In genomic region chr12:80365345-80365744, GRCm38 (mm10) we compare ENCODE assay signal across 10 mouse cellular contexts.
A peak's percentile ranks its signal among the peaks of the same experiment; 100 is the strongest.
DNase-seq lines count a peak whose midpoint lies in the region; ATAC-seq and TF ChIP-seq lines count a peak whose summit lies in the region.
"Had no signal": no experiment of that assay in that cellular context is flagged by ENCODE, and none has a peak within 500 bp of the region (broad histone marks: within the 10 kb centered on the region; RNA-seq: fewer than 3 reads in every experiment).

No protein-coding gene starts in this region.

- H3K79me2 ChIP-seq in myocyte (ENCODE audit: control insufficient read depth, insufficient read depth), result peaks cover 11% of the 10 kb centered on the region

- H3K9ac ChIP-seq in heart, embryonic 12.5 days, result peak overlapping the region; percentile 60; the same call in 1 of the 2 replicates
- H3K9ac ChIP-seq in midbrain, embryonic 13.5 days (replicated peaks), result no peak overlapping the region
- H3K9ac ChIP-seq in midbrain, embryonic 14.5 days (replicated peaks; ENCODE audit: low read length), result no peak overlapping the region
- H3K9ac ChIP-seq in heart, embryonic 15.5 days, result no peak overlapping the region

- peak overlapping the region; percentile 97 for H3K27ac ChIP-seq in heart, embryonic 12.5 days (ENCODE audit: poor library complexity, severe bottlenecking)
- H3K27ac ChIP-seq in midbrain, embryonic 13.5 days, result 0 out of 2 replicates have a peak overlapping the region, but pooled peaks have one; percentile 15
- no peak overlapping the region for H3K27ac ChIP-seq in midbrain, embryonic 14.5 days (replicated peaks; ENCODE audit: low read depth, low read length)
- H3K27ac ChIP-seq in heart, embryonic 15.5 days, result peak overlapping the region; percentile 93

- no peak for DNase-seq in heart, postnatal 36 days
- DNase-seq in midbrain, embryonic 14.5 days, result no peak
- no peak for DNase-seq in cerebellum, adult 9-10 months
- DNase-seq in urinary bladder, postnatal 25 days (ENCODE audit: low spot score), result no peak
- DNase-seq: adrenal gland, adult 8-10 months; left cerebral cortex, postnatal 4 days had no signal

- peaks cover 50% of the 10 kb centered on the region for H3K4me1 ChIP-seq in heart, embryonic 12.5 days (replicated peaks)
- peaks cover 11% of the 10 kb centered on the region; the same call in 1 of the 2 replicates for H3K4me1 ChIP-seq in midbrain, embryonic 13.5 days (replicated peaks)
- peaks cover 6% of the 10 kb centered on the region; the same call in 1 of the 2 replicates for H3K4me1 ChIP-seq in midbrain, embryonic 14.5 days (ENCODE audit: control insufficient read depth, insufficient read depth, low read length)
- H3K4me1 ChIP-seq in heart, embryonic 15.5 days (replicated peaks), result peaks cover 32% of the 10 kb centered on the region

- TF ChIP-seq POLR2A in myocyte (IDR thresholded peaks at IDR 0.05; ENCODE audit: insufficient read length, low read depth), result no peak

- H3K4me3 ChIP-seq in heart, embryonic 12.5 days, result no peak overlapping the region
- no peak overlapping the region for H3K4me3 ChIP-seq in midbrain, embryonic 13.5 days (replicated peaks)
- no peak overlapping the region for H3K4me3 ChIP-seq in midbrain, embryonic 14.5 days (replicated peaks; ENCODE audit: low read depth, low read length)
- H3K4me3 ChIP-seq in heart, embryonic 15.5 days, result no peak overlapping the region
- no peak overlapping the region for H3K4me3 ChIP-seq in myocyte

- WGBS in heart, embryonic 12.5 days, result 66% methylated on average over 3 of the region's 3 CpGs
- 94% methylated on average over 3 of the region's 3 CpGs for WGBS in midbrain, embryonic 13.5 days
- 95% methylated on average over 3 of the region's 3 CpGs for WGBS in midbrain, embryonic 14.5 days
- 73% methylated on average over 3 of the region's 3 CpGs for WGBS in heart, embryonic 15.5 days

- peaks cover 35% of the 10 kb centered on the region for H3K36me3 ChIP-seq in heart, embryonic 12.5 days
- peaks cover 22% of the 10 kb centered on the region for H3K36me3 ChIP-seq in midbrain, embryonic 13.5 days
- peaks cover 23% of the 10 kb centered on the region for H3K36me3 ChIP-seq in midbrain, embryonic 14.5 days (ENCODE audit: control insufficient read depth, insufficient read depth, low read length)
- peaks cover 6% of the 10 kb centered on the region; the same call in 1 of the 2 replicates for H3K36me3 ChIP-seq in heart, embryonic 15.5 days
- H3K36me3 ChIP-seq in myocyte (ENCODE audit: control insufficient read depth, insufficient read depth), result peaks cover 13% of the 10 kb centered on the region

- H3ac ChIP-seq in myocyte (ENCODE audit: control insufficient read depth, insufficient read length), result no peak overlapping the region

- no peaks in the 10 kb centered on the region for H3K27me3 ChIP-seq in heart, embryonic 12.5 days (replicated peaks)
- no peaks in the 10 kb centered on the region for H3K27me3 ChIP-seq in midbrain, embryonic 13.5 days
- H3K27me3 ChIP-seq in midbrain, embryonic 14.5 days (ENCODE audit: control insufficient read depth, insufficient read depth, low read length), result no peaks in the 10 kb centered on the region
- H3K27me3 ChIP-seq in heart, embryonic 15.5 days, result no peaks in the 10 kb centered on the region
- H3K27me3 ChIP-seq in myocyte (ENCODE audit: control insufficient read depth, insufficient read depth, insufficient read length), result no peaks in the 10 kb centered on the region

- 0 out of 2 replicates have a peak overlapping the region, but pooled peaks have one; percentile 7 for H3K4me2 ChIP-seq in heart, embryonic 12.5 days
- no peak overlapping the region for H3K4me2 ChIP-seq in midbrain, embryonic 13.5 days (replicated peaks)
- H3K4me2 ChIP-seq in midbrain, embryonic 14.5 days (ENCODE audit: low read length), result no peak overlapping the region
- H3K4me2 ChIP-seq in heart, embryonic 15.5 days, result peak overlapping the region; percentile 26; the same call in 1 of the 2 replicates
- H3K4me2 ChIP-seq in myocyte (ENCODE audit: low read depth), result peak overlapping the region; percentile 98

- intact Hi-C loops in heart, postnatal 36 days (cut with DNase I), result loop anchor here (5.0 kb wide), 1 partner anchor 103 kb away; the partner anchor contains the start of gene Actn1

- H3K9me3 ChIP-seq in heart, embryonic 12.5 days (replicated peaks), result 0 out of 2 replicates have a peak, but pooled peaks cover 3% of the 10 kb centered on the region
- H3K9me3 ChIP-seq in midbrain, embryonic 13.5 days, result no peaks in the 10 kb centered on the region
- no peaks in the 10 kb centered on the region for H3K9me3 ChIP-seq in midbrain, embryonic 14.5 days (ENCODE audit: control insufficient read depth, low read length)
- no peaks in the 10 kb centered on the region for H3K9me3 ChIP-seq in heart, embryonic 15.5 days (replicated peaks)

- ATAC-seq in heart, embryonic 12.5 days (ENCODE audit: insufficient number of reproducible peaks, low FRiP score), result no peak
- ATAC-seq in midbrain, embryonic 13.5 days, result no peak
- ATAC-seq in midbrain, embryonic 14.5 days (ENCODE audit: low FRiP score, low TSS enrichment), result no peak
- no peak for ATAC-seq in heart, embryonic 15.5 days (replicated peaks; ENCODE audit: insufficient number of reproducible peaks, insufficient read depth, low FRiP score, low read depth)

TF ChIP-seq in myocyte, 11 proteins besides CTCF, POLR2A, EP300 and RAD21:
- TF ChIP-seq SRF (IDR thresholded peaks at IDR 0.05; ENCODE audit: control insufficient read depth, insufficient read length, low read depth), result no peak
- no peak for TF ChIP-seq E2F4 (IDR thresholded peaks at IDR 0.05; ENCODE audit: insufficient read depth)
- no peak for TF ChIP-seq REST (IDR thresholded peaks at IDR 0.05; ENCODE audit: insufficient read depth, insufficient read length)
- TF ChIP-seq MYOD1 (IDR thresholded peaks at IDR 0.05; ENCODE audit: control insufficient read depth in 1 of 3, insufficient read length in 2 of 3, low read depth in 2 of 3), result no peak
- TF ChIP-seq TCF12 (IDR thresholded peaks at IDR 0.05; ENCODE audit: insufficient read depth, poor library complexity, severe bottlenecking), result no peak
- no peak for TF ChIP-seq POLR2AphosphoS2 (IDR thresholded peaks at IDR 0.05; ENCODE audit: insufficient read length, low read depth)
- TF ChIP-seq TCF3 (IDR thresholded peaks at IDR 0.05; ENCODE audit: insufficient read length, low read depth), result no peak
- TF ChIP-seq MYOG (IDR thresholded peaks at IDR 0.05; ENCODE audit: control insufficient read depth in 1 of 3, insufficient read depth in 1 of 3, insufficient read length in 2 of 3, low read depth in 2 of 3), result no peak

Comparison
In these comparisons a context has a peak if more than half of its experiments do, and no peak if none do; other contexts are left out.
1. H3K4me2 ChIP-seq: peak in heart, embryonic 12.5 days (single experiment), heart, embryonic 15.5 days (single experiment) and myocyte (single experiment); none in midbrain, embryonic 13.5 days (single experiment) and midbrain, embryonic 14.5 days (single experiment).